Mouse (Mus musculus) liver, adult 2 months (tissue): ENCODE results near the gene Gm21788. TPM values are rescaled to one million over a fixed set of nuclear protein-coding genes. Genes with fewer than 3 reads are reported as not detected.
"Not testable (repeated sequence)": the region's sequence is repeated elsewhere in the genome, so short reads cannot be mapped to it uniquely, and the experiment has no call there.

Source experiments
- DNase-seq: peaks from one replicate; pipeline ENCODE4 v3.0.0-alpha.2; 2011; ENCODE audit warnings: low read depth, low spot score; ENCODE audit errors: extremely low read depth
- H3K27ac ChIP-seq: fragments of 200-500 bp; replicated peaks from 2 replicates; pipeline ENCODE4 v1.5.1; 2012; ENCODE audit warnings: low read depth, mild to moderate bottlenecking, control low read depth, inconsistent platforms, low read length; ENCODE audit not compliant: insufficient read depth
- H3K27me3 ChIP-seq: fragments of 200-500 bp; 2 replicates; pipeline ENCODE4 v1.6.1; 2012; ENCODE audit warnings: mild to moderate bottlenecking, moderate library complexity, low read length, inconsistent platforms; ENCODE audit not compliant: control insufficient read depth, insufficient read depth
- H3K36me3 ChIP-seq: fragments of 200-500 bp; 2 replicates; pipeline ENCODE4 v1.6.1; 2012; ENCODE audit warnings: low read length, inconsistent platforms; ENCODE audit not compliant: control insufficient read depth, insufficient read depth
- H3K4me1 ChIP-seq: fragments of 200-500 bp; 2 replicates; pipeline ENCODE4 v1.6.1; 2011; ENCODE audit warnings: low read length; ENCODE audit not compliant: control insufficient read depth, insufficient read depth
- H3K4me3 ChIP-seq: fragments of 200-500 bp; 2 replicates; pipeline ENCODE4 v1.5.1; 2011; ENCODE audit warnings: low read depth, mild to moderate bottlenecking, control low read depth, low read length, moderate library complexity; ENCODE audit not compliant: insufficient read depth
- H3K79me2 ChIP-seq: fragments of 200-500 bp; 2 replicates; pipeline ENCODE4 v1.6.1; 2012; ENCODE audit warnings: inconsistent platforms, mild to moderate bottlenecking, low read length, moderate library complexity; ENCODE audit not compliant: control insufficient read depth, insufficient read depth
- H3K9ac ChIP-seq: fragments of 200-500 bp; 2 replicates; pipeline ENCODE4 v1.6.1; 2012; ENCODE audit warnings: low read depth, mild to moderate bottlenecking, control low read depth, inconsistent platforms, low read length
- WGBS: fragments of 180-500 bp; shearing (Covaris S2); methylation state at CpG from one replicate; pipeline ENCODE4 v1.1.7; 2018; 5-methylcytosine and 5-hydroxymethylcytosine counted together
- polyA plus RNA-seq: library from polyadenylated mRNA; depleted of rRNA; stranded (reverse); fragments of >200 nt; gene quantifications from 2 replicates; pipeline ENCODE4 v1.2.3, GENCODE M21; 2012; rRNA removed
- total RNA-seq: library from RNA; depleted of rRNA; stranded (reverse); fragments of >200 nt; gene quantifications from 2 replicates; pipeline ENCODE4 v1.2.3, GENCODE M21; 2014; rRNA removed

The Gm21788 gene
- total RNA-seq: not detected in 2 replicates
- not detected in 2 replicates for polyA plus RNA-seq

DNA sequence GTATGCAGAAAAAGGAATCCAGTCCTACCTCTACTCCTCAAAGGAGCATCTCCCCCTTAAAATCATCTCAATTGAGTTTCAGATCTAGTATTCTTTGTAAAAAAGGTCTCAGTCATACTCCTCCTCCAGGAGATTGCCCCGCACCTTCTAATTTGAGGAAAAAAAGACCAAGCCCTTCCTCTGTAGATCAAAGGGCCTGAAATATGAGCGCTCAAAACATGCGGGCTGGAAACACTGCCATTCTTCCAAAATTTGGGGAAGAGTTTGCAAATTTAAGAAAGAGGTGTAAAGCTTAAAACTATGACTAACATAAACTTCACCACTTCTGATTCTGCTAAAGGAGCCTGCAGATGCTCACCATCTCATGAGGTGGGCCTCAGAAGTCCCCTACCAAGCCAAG lies at the start of gene Gm21788:
Gene Gm21788 (plus strand): TSS at position 301 of the 400 bp plus-strand sequence.
- H3K27me3 ChIP-seq, H3K4me1 ChIP-seq, H3K4me3 ChIP-seq, H3K36me3 ChIP-seq, H3K9ac ChIP-seq, DNase-seq, H3K27ac ChIP-seq, H3K79me2 ChIP-seq: not testable (repeated sequence)
- WGBS: no CpG with 5 or more reads among the region's 3 CpGs

Other genes starting within 250 kb of the Gm21788 start
- not detected in 2 replicates for gene Gm21244, start 235.7 kb upstream of the Gm21788 start, total RNA-seq
- gene Gm21244, start 235.7 kb upstream of the Gm21788 start, polyA plus RNA-seq: not detected in 2 replicates
- not detected in 2 replicates for gene Gm28998, start 151.2 kb upstream of the Gm21788 start, total RNA-seq
- not detected in 2 replicates for gene Gm28998, start 151.2 kb upstream of the Gm21788 start, polyA plus RNA-seq
- not detected in 2 replicates for gene Gm20826, start 233.5 kb downstream of the Gm21788 start, total RNA-seq
- gene Gm20826, start 233.5 kb downstream of the Gm21788 start, polyA plus RNA-seq: not detected in 2 replicates